Mouse (Mus musculus): ENCODE results near the gene Tmem171. TPM values are rescaled to one million over a fixed set of nuclear protein-coding genes. Genes with fewer than 3 reads are reported as not detected.
A peak's percentile ranks its signal among the peaks of the same experiment; 100 is the strongest.

Tmem171 gene
- total RNA-seq, 2 experiments from 2014 or later, result not detected

GRCm38 (mm10) chr13:98699051-98699744 lies 4.6 kb upstream of the Tmem171 start:
- intact Hi-C loops (cut with DNase I), result no loop called here
- DNase-seq (ENCODE audit: low spot score in 2 of 2), result no peak

- no peak for DNase-seq (ENCODE audit: low spot score in 2 of 2)
- intact Hi-C loops (cut with DNase I), result no loop called here
Measured at GRCm38 (mm10) chr13:98696716-98697115, 2.1 kb upstream of the Tmem171 start.

- no peak for DNase-seq (ENCODE audit: low spot score in 2 of 2)
- intact Hi-C loops (cut with DNase I), result no loop called here
Measured at GRCm38 (mm10) chr13:98695546-98695945, 912 bp upstream of the Tmem171 start.

GRCm38 (mm10) chr13:98693316-98693715 lies 1.3 kb downstream of the Tmem171 start:
- intact Hi-C loops (cut with DNase I), result no loop called here
- no peak for DNase-seq (ENCODE audit: low spot score in 2 of 2)

- no peak for DNase-seq (ENCODE audit: low spot score in 2 of 2)
- intact Hi-C loops (cut with DNase I), result no loop called here
Measured at GRCm38 (mm10) chr13:98691956-98692515, 2.6 kb downstream of the Tmem171 start.

- DNase-seq (ENCODE audit: low spot score in 2 of 2), result no peak
- intact Hi-C loops (cut with DNase I), result no loop called here
Measured at GRCm38 (mm10) chr13:98690886-98691285, 3.7 kb downstream of the Tmem171 start.

- intact Hi-C loops (cut with DNase I), result no loop called here
- no peak for DNase-seq (ENCODE audit: low spot score in 2 of 2)
Measured at GRCm38 (mm10) chr13:98689605-98690290, 4.9 kb downstream of the Tmem171 start.

GRCm38 (mm10) chr13:98687931-98688330 lies 6.7 kb downstream of the Tmem171 start:
- DNase-seq (ENCODE audit: low spot score in 2 of 2), result peak; percentile 21 to 30
- intact Hi-C loops (cut with DNase I), result no loop called here

GRCm38 (mm10) chr13:98684144-98684900 lies 10.3 kb downstream of the Tmem171 start:
- DNase-seq (ENCODE audit: low spot score in 2 of 2), result no peak
- intact Hi-C loops (cut with DNase I), result no loop called here

- DNase-seq (ENCODE audit: low spot score in 2 of 2), result no peak
Measured at GRCm38 (mm10) chr13:98683412-98683811, 11.2 kb downstream of the Tmem171 start.

GRCm38 (mm10) chr13:98680470-98681060 lies 14.1 kb downstream of the Tmem171 start:
- intact Hi-C loops (cut with DNase I), result no loop called here
- DNase-seq (ENCODE audit: low spot score in 2 of 2), result no peak

More at GRCm38 (mm10) chr13:98683412-98683811, 11.2 kb downstream of the Tmem171 start:
- intact Hi-C loops (cut with DNase I), result no loop called here

GRCm38 (mm10) chr13:98679631-98680041 lies 15.0 kb downstream of the Tmem171 start:
- DNase-seq (ENCODE audit: low spot score in 2 of 2), result no peak
- intact Hi-C loops (cut with DNase I), result no loop called here

GRCm38 (mm10) chr13:98679230-98679629 lies 15.4 kb downstream of the Tmem171 start:
- no peak for DNase-seq (ENCODE audit: low spot score in 2 of 2)
- intact Hi-C loops (cut with DNase I), result no loop called here

- no peak for DNase-seq (ENCODE audit: low spot score in 2 of 2)
- intact Hi-C loops (cut with DNase I), result no loop called here
Measured at GRCm38 (mm10) chr13:98673922-98674321, 20.7 kb downstream of the Tmem171 start.

- intact Hi-C loops (cut with DNase I), result no loop called here
- no peak for DNase-seq (ENCODE audit: low spot score in 2 of 2)
Measured at GRCm38 (mm10) chr13:98669296-98669695, 25.3 kb downstream of the Tmem171 start.

GRCm38 (mm10) chr13:98667316-98667715 lies 27.3 kb downstream of the Tmem171 start:
- no peak for DNase-seq (ENCODE audit: low spot score in 2 of 2)
- intact Hi-C loops (cut with DNase I), result no loop called here

- intact Hi-C loops (cut with DNase I), result no loop called here
- no peak for DNase-seq (ENCODE audit: low spot score in 2 of 2)
Measured at GRCm38 (mm10) chr13:98665240-98665639, 29.4 kb downstream of the Tmem171 start.

GRCm38 (mm10) chr13:98662173-98662675 lies 32.4 kb downstream of the Tmem171 start:
- intact Hi-C loops (cut with DNase I), result no loop called here

GRCm38 (mm10) chr13:98656034-98656471 lies 38.6 kb downstream of the Tmem171 start:
- peak; percentile 49 to 64 for DNase-seq (ENCODE audit: low spot score in 2 of 2)
- intact Hi-C loops (cut with DNase I), result no loop called here

More at GRCm38 (mm10) chr13:98662173-98662675, 32.4 kb downstream of the Tmem171 start:
- no peak for DNase-seq (ENCODE audit: low spot score in 2 of 2)
